Mouse (Mus musculus) E14TG2a.4 (cell line): ENCODE measurements around the gene 2900011O08Rik.

Experiments used
- CTCF ChIP-seq: conservative IDR thresholded peaks from 2 replicates; pipeline ENCODE4 v1.5.1; 2014; ENCODE audit warnings: low read length
- NANOG ChIP-seq: IDR thresholded peaks from 2 replicates; pipeline ENCODE4 v1.6.1; 2014; ENCODE audit warnings: borderline replicate concordance, low read length, mixed read lengths

GRCm38 (mm10) chr16:14004726-14005125 is 18.3 kb downstream of the 2900011O08Rik start:
- TF ChIP-seq CTCF (no peak), NANOG (no peak)
